Mouse (Mus musculus) liver, postnatal 0 days (tissue): ENCODE data around the gene Adgb.

Experiments used
- CTCF ChIP-seq: sonication (generic); IDR thresholded peaks from 2 replicates; pipeline ENCODE4 v1.5.1; 2016; ENCODE audit warnings: antibody characterized with exemption, low read depth
- EP300 ChIP-seq: IDR thresholded peaks from 2 replicates; pipeline ENCODE4 v1.6.1; 2016; ENCODE audit warnings: antibody characterized with exemption, low read depth, mild to moderate bottlenecking

GRCm38 (mm10) chr10:10476956-10477355, 4.8 kb upstream of the Adgb start:
- TF ChIP-seq EP300 = no peak
- no peak for TF ChIP-seq CTCF
